Mouse (Mus musculus) embryonic facial prominence, embryonic 13.5 days (tissue): ENCODE results near the gene Efnb3. TPM values are rescaled to one million over a fixed set of nuclear protein-coding genes. Genes with fewer than 3 reads are reported as not detected.

Experiments
- ATAC-seq: fragments of 200-750 bp; cut with Nextera tagmentation; 2 replicates; pipeline ENCODE4 v1.8.0; 2017; ENCODE audit warnings: low read depth; ENCODE audit not compliant: insufficient number of reproducible peaks, insufficient read depth, low FRiP score, low TSS enrichment
- H3K27ac ChIP-seq: fragments of 300-500 bp; sonication (generic); 2 replicates; pipeline ENCODE4 v1.5.1; 2015; ENCODE audit warnings: moderate library complexity, mild to moderate bottlenecking, inconsistent platforms
- H3K27me3 ChIP-seq: fragments of 300-500 bp; sonication (generic); 2 replicates; pipeline ENCODE4 v1.6.1; 2015; ENCODE audit warnings: mild to moderate bottlenecking, inconsistent platforms
- H3K36me3 ChIP-seq: fragments of 300-500 bp; sonication (generic); 2 replicates; pipeline ENCODE4 v1.6.1; 2015; ENCODE audit warnings: mild to moderate bottlenecking, inconsistent platforms
- H3K4me1 ChIP-seq: fragments of 300-500 bp; sonication (generic); 2 replicates; pipeline ENCODE4 v1.6.1; 2015; ENCODE audit warnings: inconsistent platforms
- H3K4me2 ChIP-seq: fragments of 300-500 bp; sonication (generic); 2 replicates; pipeline ENCODE4 v1.6.1; 2015; ENCODE audit warnings: moderate library complexity, mild to moderate bottlenecking, inconsistent platforms
- H3K4me3 ChIP-seq: fragments of 300-500 bp; sonication (generic); 2 replicates; pipeline ENCODE4 v1.5.1; 2015; ENCODE audit warnings: mild to moderate bottlenecking, inconsistent platforms
- H3K9ac ChIP-seq: fragments of 300-500 bp; sonication (generic); 2 replicates; pipeline ENCODE4 v1.6.1; 2015; ENCODE audit warnings: mild to moderate bottlenecking, inconsistent platforms
- H3K9me3 ChIP-seq: fragments of 300-500 bp; sonication (generic); 2 replicates; pipeline ENCODE4 v1.6.1; 2016; ENCODE audit warnings: inconsistent platforms
- WGBS: fragments of 180-500 bp; shearing (Covaris S2); methylation state at CpG from one replicate; pipeline ENCODE4 v1.1.7; 2015; ENCODE audit warnings: mixed read lengths; 5-methylcytosine and 5-hydroxymethylcytosine counted together
- polyA plus RNA-seq: library from polyadenylated mRNA; unstranded; fragments of >200 nt; fragmentation: Nextera tagmentation; extraction: Ambion mirVana; gene quantifications from 2 replicates; pipeline ENCODE4 v1.2.1, GENCODE M21; 2015

Efnb3 gene
- polyA plus RNA-seq, 1 experiment from 2014 or later: 46.3 TPM

- Histone ChIP-seq H3K4me1 (peaks cover 32% of the 10 kb centered on the region), H3K9ac (peak overlapping the region; percentile 55), H3K27ac (peak overlapping the region; percentile 49; the same call in 1 of the 2 replicates), H3K36me3 (peaks cover 13% of the 10 kb centered on the region), H3K9me3 (no peaks in the 10 kb centered on the region), H3K27me3 (peaks cover 23% of the 10 kb centered on the region), H3K4me3 (peak overlapping the region; percentile 3; the same call in 1 of the 2 replicates), H3K4me2 (peak overlapping the region; percentile 29)
- ATAC-seq: no peak
- WGBS: 13% methylated on average over 6 of the region's 6 CpGs
These were observed 40.1 kb upstream of the Efnb3 start for GRCm38 (mm10) chr11:69600098-69600497.

DNA sequence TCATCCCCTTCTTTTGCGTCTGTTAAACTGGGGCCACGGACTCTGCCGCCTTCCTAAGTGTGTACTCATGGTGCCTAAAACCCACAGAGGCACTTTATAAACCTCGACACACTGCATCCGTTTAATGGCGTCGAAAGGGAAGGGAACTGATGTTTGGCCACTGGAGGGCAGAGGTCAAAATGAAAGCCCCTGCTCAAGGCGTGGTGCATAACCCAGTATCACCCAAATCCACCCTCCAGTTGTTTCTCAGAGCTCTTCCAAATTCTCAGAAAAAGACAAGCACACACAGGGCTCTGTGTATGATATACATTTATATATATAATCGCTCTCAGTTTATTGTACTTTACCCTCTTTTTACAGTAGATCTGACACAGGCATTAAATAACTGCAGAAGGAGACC lies 39.4 kb upstream of the Efnb3 start:
- WGBS: 10% methylated on average over 9 of the region's 9 CpGs
- Histone ChIP-seq H3K27me3 (peaks cover 16% of the 10 kb centered on the region), H3K4me1 (peaks cover 26% of the 10 kb centered on the region), H3K4me2 (peak overlapping the region; percentile 29), H3K36me3 (peaks cover 18% of the 10 kb centered on the region), H3K27ac (peak overlapping the region; percentile 49; the same call in 1 of the 2 replicates), H3K4me3 (0 out of 2 replicates have a peak overlapping the region, but pooled peaks have one; percentile 3), H3K9me3 (no peaks in the 10 kb centered on the region), H3K9ac (peak overlapping the region; percentile 55; the same call in 1 of the 2 replicates)
- ATAC-seq: no peak

DNA sequence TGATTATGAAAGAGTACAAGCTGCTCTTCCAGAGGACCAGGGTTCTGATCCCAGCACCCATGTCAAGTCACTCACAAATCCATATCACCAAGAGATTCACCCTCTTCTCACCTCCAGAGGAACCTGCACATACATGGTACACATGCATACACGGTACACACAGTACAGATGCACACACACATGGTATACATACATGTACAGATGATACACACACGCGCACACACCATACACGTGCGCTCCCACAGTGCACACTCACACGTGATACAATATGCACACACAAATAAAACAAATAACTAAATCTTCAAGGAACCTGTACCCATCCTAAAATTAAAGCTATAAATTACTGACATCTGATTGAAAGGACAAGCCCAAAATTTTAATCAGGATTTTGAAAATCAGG lies 34.8 kb upstream of the Efnb3 start:
- Histone ChIP-seq H3K4me2 (no peak overlapping the region), H3K9me3 (no peaks in the 10 kb centered on the region), H3K27ac (no peak overlapping the region), H3K4me3 (no peak overlapping the region), H3K36me3 (peaks cover 55% of the 10 kb centered on the region), H3K4me1 (peaks cover 7% of the 10 kb centered on the region), H3K27me3 (no peaks in the 10 kb centered on the region), H3K9ac (no peak overlapping the region)
- 95% methylated on average over 6 of the region's 6 CpGs for WGBS
- ATAC-seq: no peak

DNA sequence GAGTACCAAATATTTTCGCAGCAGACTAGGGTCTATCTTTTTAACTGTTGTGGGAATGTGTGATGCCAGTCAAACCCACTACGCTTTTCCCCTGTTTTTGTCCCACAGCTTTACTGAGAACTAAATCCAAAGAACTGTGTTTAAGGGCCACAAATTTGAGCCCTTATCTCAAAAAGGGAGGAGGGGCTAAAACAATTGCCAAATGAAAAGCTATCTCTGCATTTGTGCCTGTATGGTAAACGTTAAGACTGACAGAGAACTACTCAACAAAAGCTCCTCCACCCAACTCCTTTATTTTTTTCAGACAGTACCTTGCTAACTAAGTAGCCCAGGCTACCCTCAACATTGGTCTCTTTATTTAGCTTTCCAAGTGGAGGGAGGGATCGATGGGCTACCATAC lies 32.8 kb upstream of the Efnb3 start:
- WGBS: 84% methylated on average over 4 of the region's 4 CpGs
- H3K27ac ChIP-seq: no peak overlapping the region
- H3K36me3 ChIP-seq: peaks cover 75% of the 10 kb centered on the region

GRCm38 (mm10) chr11:69591899-69592637 lies 32.1 kb upstream of the Efnb3 start:
- peak overlapping the region; percentile 27; the same call in 1 of the 2 replicates for H3K9ac ChIP-seq
- WGBS: 86% methylated on average over 7 of the region's 7 CpGs
- no peaks in the 10 kb centered on the region for H3K9me3 ChIP-seq
- H3K4me1 ChIP-seq: no peaks in the 10 kb centered on the region
- H3K4me3 ChIP-seq: no peak overlapping the region
- no peak overlapping the region for H3K27ac ChIP-seq
- H3K36me3 ChIP-seq: peaks cover 83% of the 10 kb centered on the region
- H3K27me3 ChIP-seq: no peaks in the 10 kb centered on the region
- ATAC-seq: no peak
- no peak overlapping the region for H3K4me2 ChIP-seq

More for the DNA sequence above, 32.8 kb upstream of the Efnb3 start:
- no peak for ATAC-seq
- H3K4me3 ChIP-seq: no peak overlapping the region
- H3K4me1 ChIP-seq: no peaks in the 10 kb centered on the region
- no peaks in the 10 kb centered on the region for H3K9me3 ChIP-seq
- H3K4me2 ChIP-seq: no peak overlapping the region
- H3K27me3 ChIP-seq: no peaks in the 10 kb centered on the region
- no peak overlapping the region for H3K9ac ChIP-seq

DNA sequence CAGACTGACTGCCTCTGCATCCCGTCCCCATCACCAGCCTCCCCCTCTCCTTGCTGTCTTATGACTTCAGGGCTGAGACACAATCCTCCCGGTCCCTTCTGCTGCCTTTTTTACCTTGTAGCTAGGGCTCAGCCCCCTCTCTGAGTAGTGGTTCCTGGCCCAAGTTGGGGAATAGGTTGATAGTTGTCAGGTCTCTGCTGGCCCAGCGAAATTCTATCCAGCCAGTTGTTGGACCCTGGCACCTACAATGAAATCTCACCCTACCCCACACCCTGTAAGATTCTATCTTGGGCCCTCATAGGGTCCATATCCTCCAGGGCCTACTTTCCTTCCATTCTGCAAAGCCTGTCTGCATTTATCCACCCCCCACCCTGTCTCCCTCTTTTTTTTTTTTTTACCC lies 31.4 kb upstream of the Efnb3 start:
- ATAC-seq: no peak
- Histone ChIP-seq H3K9me3 (no peaks in the 10 kb centered on the region), H3K4me1 (no peaks in the 10 kb centered on the region), H3K4me3 (no peak overlapping the region), H3K27me3 (no peaks in the 10 kb centered on the region), H3K27ac (no peak overlapping the region), H3K36me3 (peaks cover 87% of the 10 kb centered on the region), H3K9ac (no peak overlapping the region), H3K4me2 (no peak overlapping the region)
- WGBS: 82% methylated on average over 3 of the region's 3 CpGs

- WGBS: 92% methylated on average over 8 of the region's 8 CpGs
- peaks cover 85% of the 10 kb centered on the region for H3K36me3 ChIP-seq
These were observed 30.6 kb upstream of the Efnb3 start for GRCm38 (mm10) chr11:69590622-69591021.

DNA sequence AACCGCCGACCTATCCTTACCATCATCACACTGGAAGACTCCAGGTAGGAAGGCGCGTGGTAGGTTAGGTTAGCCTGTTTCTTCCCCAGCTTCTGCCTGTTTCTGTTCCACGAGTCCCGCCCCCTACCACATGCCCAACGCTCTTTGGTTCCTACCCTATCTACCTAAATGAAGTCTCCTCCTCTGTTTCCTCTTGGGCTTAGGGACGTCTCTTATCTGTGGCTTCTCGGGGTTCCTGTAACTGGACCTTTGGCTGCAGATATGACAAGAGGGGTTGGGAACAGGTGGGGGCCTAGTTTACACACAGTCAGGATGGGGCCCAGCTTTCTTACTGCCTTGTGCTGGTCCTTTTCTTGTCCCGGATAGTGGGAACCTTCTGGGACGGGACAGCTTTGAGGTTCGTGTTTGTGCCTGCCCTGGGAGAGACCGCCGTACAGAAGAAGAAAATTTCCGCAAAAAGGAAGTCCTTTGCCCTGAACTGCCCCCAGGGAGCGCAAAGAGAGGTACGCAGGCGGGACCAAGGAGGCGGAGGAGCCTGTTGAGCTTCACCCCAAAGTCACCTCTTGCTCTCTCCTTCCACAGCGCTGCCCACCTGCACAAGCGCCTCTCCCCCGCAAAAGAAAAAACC lies 29.3 kb upstream of the Efnb3 start:
- Histone ChIP-seq H3K4me1 (no peaks in the 10 kb centered on the region), H3K9me3 (no peaks in the 10 kb centered on the region), H3K27ac (no peak overlapping the region), H3K4me2 (no peak overlapping the region), H3K9ac (no peak overlapping the region), H3K36me3 (peaks cover 74% of the 10 kb centered on the region), H3K27me3 (no peaks in the 10 kb centered on the region), H3K4me3 (no peak overlapping the region)
- 93% methylated on average over 22 of the region's 22 CpGs for WGBS
- no peak for ATAC-seq

More at GRCm38 (mm10) chr11:69590622-69591021, 30.6 kb upstream of the Efnb3 start:
- H3K9me3 ChIP-seq: no peaks in the 10 kb centered on the region
- no peaks in the 10 kb centered on the region for H3K4me1 ChIP-seq
- H3K9ac ChIP-seq: no peak overlapping the region
- H3K4me3 ChIP-seq: no peak overlapping the region
- no peaks in the 10 kb centered on the region for H3K27me3 ChIP-seq
- ATAC-seq: no peak
- no peak overlapping the region for H3K4me2 ChIP-seq
- H3K27ac ChIP-seq: no peak overlapping the region

DNA sequence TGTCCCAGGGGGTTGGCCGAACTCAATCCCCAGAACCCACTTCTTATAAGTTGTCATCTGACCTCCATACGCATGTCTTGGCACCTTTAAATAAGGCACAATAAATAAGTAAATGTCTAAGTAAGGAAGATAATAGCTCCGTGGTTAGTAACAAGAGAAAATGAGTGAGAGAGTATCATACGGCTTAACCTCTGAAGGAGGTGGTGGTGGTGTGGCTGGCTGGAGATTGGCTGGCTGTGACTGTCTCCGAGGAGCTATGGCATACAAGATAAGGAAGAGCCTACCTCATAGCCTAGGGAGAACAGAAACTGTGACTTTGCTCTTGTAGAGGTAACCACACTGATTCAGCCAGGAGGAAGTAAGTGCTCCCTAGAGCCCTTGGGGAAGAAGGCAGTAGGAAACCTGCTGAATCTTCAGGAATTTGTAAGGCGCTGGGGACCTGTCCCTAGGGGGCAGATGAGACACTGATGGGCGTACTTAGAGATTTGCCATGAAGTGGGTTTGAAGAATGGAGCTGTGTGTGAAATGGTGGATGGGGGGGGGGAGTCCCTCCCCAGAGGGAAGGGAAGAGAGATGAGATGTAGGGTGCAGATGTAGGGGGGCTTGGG lies 25.8 kb upstream of the Efnb3 start:
- H3K4me1 ChIP-seq: peaks cover 12% of the 10 kb centered on the region
- peaks cover 45% of the 10 kb centered on the region for H3K36me3 ChIP-seq
- H3K4me2 ChIP-seq: no peak overlapping the region
- no peak overlapping the region for H3K27ac ChIP-seq
- no peaks in the 10 kb centered on the region for H3K27me3 ChIP-seq
- H3K9ac ChIP-seq: no peak overlapping the region
- ATAC-seq: no peak
- H3K4me3 ChIP-seq: no peak overlapping the region
- H3K9me3 ChIP-seq: no peaks in the 10 kb centered on the region
- 72% methylated on average over 7 of the region's 7 CpGs for WGBS

- WGBS: 94% methylated on average over 13 of the region's 13 CpGs
- Histone ChIP-seq H3K4me2 (no peak overlapping the region), H3K9ac (no peak overlapping the region), H3K27me3 (no peaks in the 10 kb centered on the region), H3K9me3 (no peaks in the 10 kb centered on the region), H3K36me3 (peaks cover 36% of the 10 kb centered on the region), H3K4me1 (peaks cover 12% of the 10 kb centered on the region), H3K4me3 (no peak overlapping the region), H3K27ac (no peak overlapping the region)
- no peak for ATAC-seq
These were observed 24.9 kb upstream of the Efnb3 start for GRCm38 (mm10) chr11:69584937-69585336.

GRCm38 (mm10) chr11:69584008-69584407 lies 24.0 kb upstream of the Efnb3 start:
- H3K4me2 ChIP-seq: no peak overlapping the region
- no peaks in the 10 kb centered on the region for H3K27me3 ChIP-seq
- H3K4me3 ChIP-seq: no peak overlapping the region
- 85% methylated on average over 7 of the region's 7 CpGs for WGBS
- H3K36me3 ChIP-seq: peaks cover 27% of the 10 kb centered on the region
- H3K9me3 ChIP-seq: no peaks in the 10 kb centered on the region
- no peak overlapping the region for H3K27ac ChIP-seq
- H3K4me1 ChIP-seq: peaks cover 12% of the 10 kb centered on the region
- no peak overlapping the region for H3K9ac ChIP-seq
- ATAC-seq: no peak
